Mouse (Mus musculus): ENCODE results near the gene Asic1. TPM values are rescaled to one million over a fixed set of nuclear protein-coding genes. Genes with fewer than 3 reads are reported as not detected.
"Not testable (repeated sequence)": the region's sequence is repeated elsewhere in the genome, so short reads cannot be mapped to it uniquely, and the experiment has no call there.

Asic1 gene
- polyA plus RNA-seq, 1 experiment from 2014 or later: 1.2 TPM

DNA sequence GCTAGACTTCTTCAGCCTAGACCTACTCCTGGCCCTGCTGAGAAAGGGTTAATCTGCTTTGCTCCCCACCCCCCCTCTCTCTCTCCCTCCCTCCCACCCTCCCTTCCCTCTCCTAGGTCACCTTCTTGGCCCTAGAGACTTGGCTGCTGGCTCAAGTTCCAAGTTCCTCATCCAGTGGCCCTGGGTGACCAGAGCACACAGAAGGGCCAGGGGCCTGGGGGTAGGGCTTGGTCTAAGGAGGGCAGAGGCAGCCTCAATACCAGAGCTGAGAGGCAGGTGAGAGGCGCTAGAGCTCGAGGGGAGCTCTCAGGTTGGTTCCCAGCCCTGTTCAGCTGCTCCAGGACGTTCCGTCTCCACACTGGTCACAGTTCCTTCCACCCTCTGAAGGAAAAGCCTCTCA, 20.8 kb downstream of the Asic1 start:
- Histone ChIP-seq H3K4me1 (replicated peaks; ENCODE audit: control insufficient read depth, insufficient read depth) (no peaks in the 10 kb centered on the region), H3K36me3 (ENCODE audit: control insufficient read depth, insufficient read depth, low read length) (no peaks in the 10 kb centered on the region), H3K4me2 (replicated peaks; ENCODE audit: low read depth) (no peak overlapping the region), H3K4me3 (ENCODE audit: low read depth, low read length) (no peak overlapping the region), H3K27me3 (ENCODE audit: control insufficient read depth, insufficient read depth, low read length) (no peaks in the 10 kb centered on the region), H3K9ac (ENCODE audit: low read length) (no peak overlapping the region), H3K9me3 (ENCODE audit: control insufficient read depth, low read length) (no peaks in the 10 kb centered on the region), H3K27ac (replicated peaks) (no peak overlapping the region)
- ATAC-seq (ENCODE audit: low FRiP score, low TSS enrichment) (no peak), DNase-seq (ENCODE audit: low spot score) (no peak)
- TF ChIP-seq EP300 (optimal IDR thresholded peaks at IDR 0.05): no peak
- 20% methylated on average over 4 of the region's 4 CpGs for WGBS

DNA sequence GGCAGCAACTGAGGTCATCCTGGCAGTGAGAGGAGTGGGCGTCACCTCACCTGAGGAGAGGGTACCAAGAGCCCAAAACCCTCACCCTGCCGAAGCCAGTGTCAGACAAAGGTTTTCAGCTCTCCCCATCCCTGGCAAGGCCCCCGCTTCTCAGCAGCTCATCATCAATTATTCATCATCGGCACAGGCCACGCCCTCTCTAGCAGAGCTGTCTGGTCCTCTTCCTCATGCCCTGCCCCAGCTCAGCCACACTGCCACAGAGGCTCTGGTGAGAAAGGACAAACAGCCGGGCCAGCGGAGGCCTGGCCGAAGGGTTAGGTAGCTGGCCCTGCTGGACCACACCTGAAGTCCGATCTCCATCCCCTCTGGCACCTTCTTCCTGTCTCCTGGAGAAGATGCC, 21.8 kb downstream of the Asic1 start:
- Histone ChIP-seq H3K9me3 (ENCODE audit: control insufficient read depth, low read length) (no peaks in the 10 kb centered on the region), H3K4me2 (replicated peaks; ENCODE audit: low read depth) (no peak overlapping the region)

DNA sequence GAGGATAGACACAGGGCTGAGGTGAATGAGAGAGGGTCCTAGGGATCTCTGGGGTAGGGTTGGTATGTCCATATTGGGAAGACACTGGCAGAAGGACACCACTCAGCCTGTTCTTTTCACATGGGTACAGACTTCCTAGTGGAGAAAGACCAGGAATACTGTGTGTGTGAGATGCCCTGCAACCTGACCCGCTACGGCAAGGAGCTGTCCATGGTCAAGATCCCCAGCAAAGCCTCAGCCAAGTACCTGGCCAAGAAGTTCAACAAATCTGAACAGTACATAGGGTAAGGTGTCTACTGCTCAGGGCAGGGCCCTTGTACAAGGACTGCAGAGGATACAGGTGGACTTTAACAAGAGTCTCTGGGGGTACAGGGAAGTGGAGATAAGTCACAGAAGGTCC, 27.1 kb downstream of the Asic1 start:
- 14% methylated on average over 2 of the region's 2 CpGs for WGBS
- ATAC-seq (ENCODE audit: low FRiP score, low TSS enrichment) (no peak), DNase-seq (ENCODE audit: low spot score) (peak; percentile 40)
- no peak overlapping the region for H3K4me3 ChIP-seq (ENCODE audit: low read depth, low read length)
- H3K9ac ChIP-seq (ENCODE audit: low read length): no peak overlapping the region
- no peak overlapping the region for H3K27ac ChIP-seq (replicated peaks)
- no peaks in the 10 kb centered on the region for H3K36me3 ChIP-seq (ENCODE audit: control insufficient read depth, insufficient read depth, low read length)
- H3K27me3 ChIP-seq (ENCODE audit: control insufficient read depth, insufficient read depth, low read length): no peaks in the 10 kb centered on the region
- no peaks in the 10 kb centered on the region for H3K4me1 ChIP-seq (replicated peaks; ENCODE audit: control insufficient read depth, insufficient read depth)
- H3K9me3 ChIP-seq (ENCODE audit: control insufficient read depth, low read length): no peaks in the 10 kb centered on the region
- H3K4me2 ChIP-seq (replicated peaks; ENCODE audit: low read depth): no peak overlapping the region
- no peak for TF ChIP-seq CTCF (IDR thresholded peaks at IDR 0.05; ENCODE audit: low read depth)
- no peak for TF ChIP-seq EP300 (optimal IDR thresholded peaks at IDR 0.05)

More for the DNA sequence above, 21.8 kb downstream of the Asic1 start:
- no peaks in the 10 kb centered on the region for H3K36me3 ChIP-seq (ENCODE audit: control insufficient read depth, insufficient read depth, low read length)
- WGBS: 34% methylated on average over 9 of the region's 9 CpGs
- no peak for TF ChIP-seq CTCF (IDR thresholded peaks at IDR 0.05; ENCODE audit: low read depth)
- TF ChIP-seq EP300 (optimal IDR thresholded peaks at IDR 0.05): no peak
- no peak overlapping the region for H3K9ac ChIP-seq (ENCODE audit: low read length)
- DNase-seq (ENCODE audit: low spot score) (no peak), ATAC-seq (ENCODE audit: low FRiP score, low TSS enrichment) (no peak)
- H3K4me1 ChIP-seq (replicated peaks; ENCODE audit: control insufficient read depth, insufficient read depth): no peaks in the 10 kb centered on the region
- H3K4me3 ChIP-seq (ENCODE audit: low read depth, low read length): no peak overlapping the region
- H3K27ac ChIP-seq (replicated peaks): no peak overlapping the region
- no peaks in the 10 kb centered on the region for H3K27me3 ChIP-seq (ENCODE audit: control insufficient read depth, insufficient read depth, low read length)

DNA sequence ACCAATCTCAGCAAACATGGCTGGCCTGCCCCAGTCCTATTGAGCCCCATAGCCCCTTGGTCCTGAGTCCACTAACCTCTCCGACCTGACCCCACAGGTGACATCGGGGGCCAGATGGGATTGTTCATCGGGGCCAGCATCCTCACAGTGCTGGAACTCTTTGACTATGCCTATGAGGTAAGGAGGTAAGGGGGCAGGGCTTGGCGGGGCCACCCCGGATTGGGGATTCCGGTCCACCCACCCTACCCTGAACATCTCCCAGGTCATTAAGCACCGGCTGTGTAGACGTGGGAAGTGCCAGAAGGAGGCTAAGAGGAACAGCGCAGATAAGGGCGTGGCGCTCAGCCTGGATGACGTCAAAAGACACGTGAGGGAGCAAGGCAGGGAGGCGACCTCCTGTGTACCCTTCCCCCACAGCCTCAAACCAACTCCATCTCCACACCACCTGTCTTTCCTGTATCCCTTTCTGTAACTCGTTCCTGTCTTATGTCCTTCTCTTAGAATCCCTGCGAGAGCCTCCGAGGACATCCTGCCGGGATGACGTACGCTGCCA, 28.4 kb downstream of the Asic1 start:
- no peaks in the 10 kb centered on the region for H3K4me1 ChIP-seq (replicated peaks; ENCODE audit: control insufficient read depth, insufficient read depth)
- TF ChIP-seq CTCF (IDR thresholded peaks at IDR 0.05; ENCODE audit: low read depth) (no peak), EP300 (optimal IDR thresholded peaks at IDR 0.05) (no peak)
- no peak overlapping the region for H3K4me3 ChIP-seq (ENCODE audit: low read depth, low read length)
- no peak for ATAC-seq (ENCODE audit: low FRiP score, low TSS enrichment)
- H3K9me3 ChIP-seq (ENCODE audit: control insufficient read depth, low read length): no peaks in the 10 kb centered on the region
- no peaks in the 10 kb centered on the region for H3K36me3 ChIP-seq (ENCODE audit: control insufficient read depth, insufficient read depth, low read length)
- no peak overlapping the region for H3K4me2 ChIP-seq (replicated peaks; ENCODE audit: low read depth)
- no peak for DNase-seq (ENCODE audit: low spot score)
- H3K27me3 ChIP-seq (ENCODE audit: control insufficient read depth, insufficient read depth, low read length): no peaks in the 10 kb centered on the region
- WGBS: 32% methylated on average over 20 of the region's 20 CpGs
- H3K9ac ChIP-seq (ENCODE audit: low read length): no peak overlapping the region
- no peak overlapping the region for H3K27ac ChIP-seq (replicated peaks)

DNA sequence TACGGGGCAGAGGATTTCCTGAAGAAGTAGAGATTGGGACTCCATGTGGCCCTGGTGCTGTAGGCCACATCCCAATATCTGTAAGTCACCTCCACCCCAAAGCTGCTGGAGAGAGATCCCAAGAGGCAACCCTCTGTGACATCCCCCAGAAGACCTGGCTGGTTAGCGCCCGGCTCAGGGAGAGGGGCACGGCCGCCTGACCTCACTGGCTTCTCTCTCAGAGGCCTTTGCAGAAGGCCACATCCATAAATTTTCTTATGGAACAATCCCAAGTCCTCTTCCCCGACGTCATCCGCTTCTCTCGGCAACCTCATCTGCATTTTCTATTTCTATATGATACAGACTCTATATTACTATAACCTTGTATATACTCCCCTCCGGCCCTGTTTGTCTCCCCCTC, 29.5 kb downstream of the Asic1 start:
- Histone ChIP-seq H3K27ac (replicated peaks) (no peak overlapping the region), H3K36me3 (ENCODE audit: control insufficient read depth, insufficient read depth, low read length) (no peaks in the 10 kb centered on the region), H3K27me3 (ENCODE audit: control insufficient read depth, insufficient read depth, low read length) (no peaks in the 10 kb centered on the region), H3K4me3 (ENCODE audit: low read depth, low read length) (no peak overlapping the region), H3K9ac (ENCODE audit: low read length) (no peak overlapping the region), H3K4me2 (replicated peaks; ENCODE audit: low read depth) (no peak overlapping the region), H3K9me3 (ENCODE audit: control insufficient read depth, low read length) (no peaks in the 10 kb centered on the region), H3K4me1 (replicated peaks; ENCODE audit: control insufficient read depth, insufficient read depth) (no peaks in the 10 kb centered on the region)
- DNase-seq (ENCODE audit: low spot score) (no peak), ATAC-seq (ENCODE audit: low FRiP score, low TSS enrichment) (no peak)
- TF ChIP-seq EP300 (optimal IDR thresholded peaks at IDR 0.05): no peak
- TF ChIP-seq CTCF (IDR thresholded peaks at IDR 0.05; ENCODE audit: low read depth): no peak
- 85% methylated on average over 10 of the region's 10 CpGs for WGBS

DNA sequence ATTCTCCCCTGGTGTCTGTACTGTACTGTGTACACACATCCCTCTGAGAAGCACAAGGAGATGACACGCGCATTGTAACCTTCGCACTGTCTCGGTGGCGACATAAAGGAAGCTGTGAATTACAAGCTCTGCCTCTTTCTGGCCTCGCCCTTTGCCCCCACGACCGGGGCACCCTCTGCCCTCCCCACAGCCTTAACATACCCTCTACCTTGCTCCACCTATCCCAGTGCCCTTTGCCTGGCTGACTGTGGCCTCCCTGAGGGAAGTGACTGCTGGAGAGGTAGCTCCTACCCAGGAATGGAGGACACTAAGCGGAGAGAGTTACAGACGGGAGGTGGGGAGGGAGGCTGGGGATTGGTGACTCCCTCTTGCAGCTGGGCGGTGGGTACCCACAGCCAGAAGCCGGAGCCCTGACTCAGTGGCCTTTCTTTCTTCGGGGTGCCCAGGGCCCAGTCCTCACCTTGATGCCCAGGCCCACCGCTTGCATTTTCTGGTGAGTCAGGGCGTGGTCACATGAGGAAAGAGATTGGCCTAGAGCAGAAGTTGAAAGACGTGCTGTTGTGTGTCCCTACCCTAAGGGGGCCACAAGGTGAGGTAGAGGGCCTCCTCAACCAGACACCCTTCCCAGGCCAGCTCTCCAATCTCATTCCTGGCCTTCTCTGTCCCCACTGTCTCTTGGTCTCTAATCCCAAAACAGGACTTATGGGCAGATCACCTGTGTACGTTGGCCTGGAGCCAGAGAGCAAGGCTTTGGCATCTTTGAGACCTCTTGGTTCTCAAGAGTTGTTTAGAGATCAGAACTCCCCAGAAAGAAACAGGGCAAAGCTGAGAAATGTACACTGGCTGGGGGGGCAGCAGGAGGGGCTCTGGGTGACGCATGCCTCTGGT, 30.3 kb downstream of the Asic1 start:
- Histone ChIP-seq H3K4me1 (replicated peaks; ENCODE audit: control insufficient read depth, insufficient read depth) (no peaks in the 10 kb centered on the region), H3K9ac (ENCODE audit: low read length) (no peak overlapping the region), H3K4me2 (replicated peaks; ENCODE audit: low read depth) (no peak overlapping the region), H3K4me3 (ENCODE audit: low read depth, low read length) (no peak overlapping the region), H3K27ac (replicated peaks) (no peak overlapping the region), H3K9me3 (ENCODE audit: control insufficient read depth, low read length) (no peaks in the 10 kb centered on the region), H3K36me3 (ENCODE audit: control insufficient read depth, insufficient read depth, low read length) (no peaks in the 10 kb centered on the region), H3K27me3 (ENCODE audit: control insufficient read depth, insufficient read depth, low read length) (no peaks in the 10 kb centered on the region)
- DNase-seq (ENCODE audit: low spot score): no peak
- TF ChIP-seq EP300 (optimal IDR thresholded peaks at IDR 0.05) (no peak), CTCF (IDR thresholded peaks at IDR 0.05; ENCODE audit: low read depth) (no peak)
- no peak for ATAC-seq (ENCODE audit: low FRiP score, low TSS enrichment)
- WGBS: 80% methylated on average over 18 of the region's 18 CpGs

DNA sequence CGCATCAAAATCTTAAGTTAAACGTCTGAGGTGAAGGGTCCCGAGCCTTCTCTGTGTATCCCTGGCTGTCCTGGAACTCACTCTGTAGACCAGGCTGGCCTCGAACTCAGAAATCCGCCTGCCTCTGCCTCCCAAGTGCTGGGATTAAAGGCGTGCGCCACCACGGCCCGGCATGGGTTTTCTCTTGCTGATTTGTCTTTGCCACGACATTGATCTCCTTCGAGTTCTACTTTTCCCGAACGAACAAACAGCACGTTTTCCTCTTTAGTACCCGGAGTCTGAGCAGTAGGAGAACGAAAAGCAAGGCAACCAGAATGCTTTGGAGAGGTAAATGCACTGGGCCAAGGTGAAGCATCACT, 31.5 kb downstream of the Asic1 start:
- Histone ChIP-seq H3K9ac (ENCODE audit: low read length) (peak overlapping the region; percentile 91), H3K4me2 (replicated peaks; ENCODE audit: low read depth) (peak overlapping the region; percentile 51), H3K27ac (replicated peaks) (peak overlapping the region; percentile 97), H3K4me3 (ENCODE audit: low read depth, low read length) (peak overlapping the region; percentile 82)
- not testable (repeated sequence) for H3K27me3 ChIP-seq (ENCODE audit: control insufficient read depth, insufficient read depth, low read length); H3K4me1 ChIP-seq (replicated peaks; ENCODE audit: control insufficient read depth, insufficient read depth); H3K9me3 ChIP-seq (ENCODE audit: control insufficient read depth, low read length); ATAC-seq (ENCODE audit: low FRiP score, low TSS enrichment); H3K36me3 ChIP-seq (ENCODE audit: control insufficient read depth, insufficient read depth, low read length); DNase-seq (ENCODE audit: low spot score)
- 40% methylated on average over 16 of the region's 16 CpGs for WGBS
